Mouse (Mus musculus): ENCODE results near the gene Acpp. TPM values are rescaled to one million over a fixed set of nuclear protein-coding genes. Genes with fewer than 3 reads are reported as not detected.
A peak's percentile ranks its signal among the peaks of the same experiment; 100 is the strongest.

Acpp gene
- polyA plus RNA-seq, 1 experiment: 3.1 TPM

GRCm38 (mm10) chr9:104275084-104275785, 62.3 kb downstream of the Acpp start:
- no peaks in the 10 kb centered on the region for H3K27me3 ChIP-seq (ENCODE audit: control insufficient read depth, insufficient read depth, low read length, poor library complexity, severe bottlenecking)
- no peaks in the 10 kb centered on the region for H3K9me3 ChIP-seq (replicated peaks; ENCODE audit: control insufficient read depth, insufficient read depth, low read length, poor library complexity, severe bottlenecking)
- H3K4me3 ChIP-seq (ENCODE audit: low read depth, low read length): no peak overlapping the region
- TF ChIP-seq POLR2A (IDR thresholded peaks at IDR 0.05; ENCODE audit: insufficient read depth, low read length) (no peak), EP300 (IDR thresholded peaks at IDR 0.05; ENCODE audit: insufficient read depth, low read depth, low read length) (0 out of 2 replicates have a peak, but pooled peaks have one; percentile 12)
- no peaks in the 10 kb centered on the region for H3K36me3 ChIP-seq (ENCODE audit: control insufficient read depth, insufficient read depth, low read length, poor library complexity, severe bottlenecking)
- H3K4me1 ChIP-seq (ENCODE audit: control insufficient read depth, insufficient read depth, low read length): peaks cover 2% of the 10 kb centered on the region
- H3K9ac ChIP-seq (ENCODE audit: low read depth, poor library complexity, severe bottlenecking): no peak overlapping the region
- H3K27ac ChIP-seq (ENCODE audit: insufficient read depth, low read length): no peak overlapping the region

- no peaks in the 10 kb centered on the region for H3K36me3 ChIP-seq (ENCODE audit: control insufficient read depth, insufficient read depth, low read length, poor library complexity, severe bottlenecking)
- H3K27me3 ChIP-seq (ENCODE audit: control insufficient read depth, insufficient read depth, low read length, poor library complexity, severe bottlenecking): no peaks in the 10 kb centered on the region
- H3K9me3 ChIP-seq (replicated peaks; ENCODE audit: control insufficient read depth, insufficient read depth, low read length, poor library complexity, severe bottlenecking): no peaks in the 10 kb centered on the region
- TF ChIP-seq CTCF (IDR thresholded peaks at IDR 0.05; ENCODE audit: low read depth, low read length) (no peak), POLR2A (IDR thresholded peaks at IDR 0.05; ENCODE audit: insufficient read depth, low read length) (no peak), EP300 (IDR thresholded peaks at IDR 0.05; ENCODE audit: insufficient read depth, low read depth, low read length) (no peak)
- no peak overlapping the region for H3K9ac ChIP-seq (ENCODE audit: low read depth, poor library complexity, severe bottlenecking)
- no peak overlapping the region for H3K27ac ChIP-seq (ENCODE audit: insufficient read depth, low read length)
- H3K4me1 ChIP-seq (ENCODE audit: control insufficient read depth, insufficient read depth, low read length): peaks cover 2% of the 10 kb centered on the region
- no peak overlapping the region for H3K4me3 ChIP-seq (ENCODE audit: low read depth, low read length)
Observed at GRCm38 (mm10) chr9:104272057-104272456, 65.5 kb downstream of the Acpp start.

GRCm38 (mm10) chr9:104271642-104272041, 65.9 kb downstream of the Acpp start:
- H3K4me3 ChIP-seq (ENCODE audit: low read depth, low read length): no peak overlapping the region
- no peak overlapping the region for H3K27ac ChIP-seq (ENCODE audit: insufficient read depth, low read length)
- peaks cover 2% of the 10 kb centered on the region for H3K4me1 ChIP-seq (ENCODE audit: control insufficient read depth, insufficient read depth, low read length)
- H3K27me3 ChIP-seq (ENCODE audit: control insufficient read depth, insufficient read depth, low read length, poor library complexity, severe bottlenecking): no peaks in the 10 kb centered on the region
- H3K36me3 ChIP-seq (ENCODE audit: control insufficient read depth, insufficient read depth, low read length, poor library complexity, severe bottlenecking): no peaks in the 10 kb centered on the region
- no peaks in the 10 kb centered on the region for H3K9me3 ChIP-seq (replicated peaks; ENCODE audit: control insufficient read depth, insufficient read depth, low read length, poor library complexity, severe bottlenecking)
- TF ChIP-seq EP300 (IDR thresholded peaks at IDR 0.05; ENCODE audit: insufficient read depth, low read depth, low read length): no peak
- TF ChIP-seq CTCF (IDR thresholded peaks at IDR 0.05; ENCODE audit: low read depth, low read length): no peak
- TF ChIP-seq POLR2A (IDR thresholded peaks at IDR 0.05; ENCODE audit: insufficient read depth, low read length): no peak
- no peak overlapping the region for H3K9ac ChIP-seq (ENCODE audit: low read depth, poor library complexity, severe bottlenecking)

GRCm38 (mm10) chr9:104269944-104270343, 67.6 kb downstream of the Acpp start:
- no peaks in the 10 kb centered on the region for H3K4me1 ChIP-seq (ENCODE audit: control insufficient read depth, insufficient read depth, low read length)
- no peak overlapping the region for H3K4me3 ChIP-seq (ENCODE audit: low read depth, low read length)
- H3K9ac ChIP-seq (ENCODE audit: low read depth, poor library complexity, severe bottlenecking): no peak overlapping the region

GRCm38 (mm10) chr9:104269349-104269871, 68.1 kb downstream of the Acpp start:
- no peaks in the 10 kb centered on the region for H3K9me3 ChIP-seq (replicated peaks; ENCODE audit: control insufficient read depth, insufficient read depth, low read length, poor library complexity, severe bottlenecking)
- TF ChIP-seq EP300 (IDR thresholded peaks at IDR 0.05; ENCODE audit: insufficient read depth, low read depth, low read length) (no peak), POLR2A (IDR thresholded peaks at IDR 0.05; ENCODE audit: insufficient read depth, low read length) (no peak), CTCF (IDR thresholded peaks at IDR 0.05; ENCODE audit: low read depth, low read length) (no peak)
- H3K4me3 ChIP-seq (ENCODE audit: low read depth, low read length): no peak overlapping the region
- no peaks in the 10 kb centered on the region for H3K36me3 ChIP-seq (ENCODE audit: control insufficient read depth, insufficient read depth, low read length, poor library complexity, severe bottlenecking)
- H3K27me3 ChIP-seq (ENCODE audit: control insufficient read depth, insufficient read depth, low read length, poor library complexity, severe bottlenecking): no peaks in the 10 kb centered on the region
- no peaks in the 10 kb centered on the region for H3K4me1 ChIP-seq (ENCODE audit: control insufficient read depth, insufficient read depth, low read length)
- H3K27ac ChIP-seq (ENCODE audit: insufficient read depth, low read length): no peak overlapping the region
- H3K9ac ChIP-seq (ENCODE audit: low read depth, poor library complexity, severe bottlenecking): no peak overlapping the region

More at GRCm38 (mm10) chr9:104269944-104270343, 67.6 kb downstream of the Acpp start:
- Histone ChIP-seq H3K36me3 (ENCODE audit: control insufficient read depth, insufficient read depth, low read length, poor library complexity, severe bottlenecking) (no peaks in the 10 kb centered on the region), H3K27me3 (ENCODE audit: control insufficient read depth, insufficient read depth, low read length, poor library complexity, severe bottlenecking) (no peaks in the 10 kb centered on the region), H3K9me3 (replicated peaks; ENCODE audit: control insufficient read depth, insufficient read depth, low read length, poor library complexity, severe bottlenecking) (no peaks in the 10 kb centered on the region), H3K27ac (ENCODE audit: insufficient read depth, low read length) (no peak overlapping the region)
- no peak for TF ChIP-seq EP300 (IDR thresholded peaks at IDR 0.05; ENCODE audit: insufficient read depth, low read depth, low read length)
- TF ChIP-seq POLR2A (IDR thresholded peaks at IDR 0.05; ENCODE audit: insufficient read depth, low read length): no peak
- TF ChIP-seq CTCF (IDR thresholded peaks at IDR 0.05; ENCODE audit: low read depth, low read length): no peak

GRCm38 (mm10) chr9:104264567-104264966, 73.0 kb downstream of the Acpp start:
- Histone ChIP-seq H3K4me1 (ENCODE audit: control insufficient read depth, insufficient read depth, low read length) (no peaks in the 10 kb centered on the region), H3K9ac (ENCODE audit: low read depth, poor library complexity, severe bottlenecking) (no peak overlapping the region), H3K27me3 (ENCODE audit: control insufficient read depth, insufficient read depth, low read length, poor library complexity, severe bottlenecking) (no peaks in the 10 kb centered on the region), H3K36me3 (ENCODE audit: control insufficient read depth, insufficient read depth, low read length, poor library complexity, severe bottlenecking) (peaks cover 2% of the 10 kb centered on the region; the same call in 1 of the 2 replicates), H3K9me3 (replicated peaks; ENCODE audit: control insufficient read depth, insufficient read depth, low read length, poor library complexity, severe bottlenecking) (no peaks in the 10 kb centered on the region), H3K27ac (ENCODE audit: insufficient read depth, low read length) (no peak overlapping the region), H3K4me3 (ENCODE audit: low read depth, low read length) (no peak overlapping the region)
- TF ChIP-seq CTCF (IDR thresholded peaks at IDR 0.05; ENCODE audit: low read depth, low read length) (no peak), POLR2A (IDR thresholded peaks at IDR 0.05; ENCODE audit: insufficient read depth, low read length) (no peak), EP300 (IDR thresholded peaks at IDR 0.05; ENCODE audit: insufficient read depth, low read depth, low read length) (no peak)

All from ES-Bruce4 (cell line).